In the genomic region with DNA sequence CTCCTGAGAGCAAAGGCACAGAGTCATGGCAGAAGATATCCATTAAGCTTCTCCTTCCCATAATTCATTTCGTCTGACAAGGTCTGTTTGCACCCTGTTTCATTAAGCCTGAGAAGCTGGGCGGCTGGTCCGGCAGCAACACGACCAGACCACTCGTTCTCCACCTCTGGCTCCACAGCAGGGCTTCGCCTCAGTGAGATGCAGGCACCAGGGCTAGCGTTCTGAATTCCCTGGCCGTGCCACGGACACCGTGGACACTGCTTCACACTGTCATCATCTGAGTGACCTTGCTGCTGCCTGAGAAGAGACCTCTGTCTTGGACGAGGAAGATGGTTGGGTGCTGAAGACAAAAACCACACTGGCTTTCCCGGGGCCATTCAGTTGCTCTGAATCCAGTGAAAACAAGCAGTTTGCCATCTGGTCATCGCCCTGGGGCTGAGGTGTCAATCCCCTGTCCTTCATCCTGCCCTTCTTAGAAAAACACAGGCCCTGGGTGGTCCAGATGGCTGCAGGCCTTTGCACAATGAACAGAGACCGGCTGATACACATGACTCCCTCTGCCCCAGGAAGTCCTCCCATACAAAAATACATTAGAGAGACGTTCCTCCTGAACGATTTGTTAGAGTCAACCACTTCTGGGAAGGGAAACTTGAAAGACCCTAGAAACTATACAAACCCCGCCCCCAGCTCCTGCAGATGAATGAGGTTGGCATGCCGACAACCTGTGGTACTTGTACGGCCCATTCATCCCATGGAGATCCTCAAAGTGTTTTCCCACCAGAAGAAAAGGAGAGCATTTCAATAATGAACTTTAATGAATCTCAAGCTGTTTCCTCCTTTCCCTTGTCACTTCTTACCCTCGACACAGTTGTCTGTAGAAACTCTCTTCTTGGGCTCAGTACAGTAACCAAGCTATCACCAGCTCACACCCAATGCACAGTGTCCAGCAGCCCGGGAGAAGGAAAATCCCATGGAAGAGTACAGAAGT, we compare ENCODE assay signal across 13 mouse cellular contexts. TPM values are rescaled to one million over a fixed set of nuclear protein-coding genes. Genes with fewer than 3 reads are reported as not detected.
DNase-seq lines count a peak whose midpoint lies in the region; ATAC-seq lines count a peak whose summit lies in the region.
"Had no signal": no experiment of that assay in that cellular context is flagged by ENCODE, and none has a peak within 500 bp of the region (broad histone marks: within the 10 kb centered on the region; RNA-seq: fewer than 3 reads in every experiment).

No protein-coding gene starts in this region.

- ATAC-seq in kidney, embryonic 15.5 days (replicated peaks; ENCODE audit: low FRiP score), result peak; percentile 81
- 0 out of 2 replicates have a peak, but pooled peaks have one; percentile 28 for ATAC-seq in midbrain, embryonic 13.5 days
- ATAC-seq in activated CD4-positive, CD25-positive, alpha-beta regulatory T cell, adult 4 months, result no peak
- no peak for ATAC-seq in granulocyte monocyte progenitor cell, adult 5-6 weeks (replicated peaks; ENCODE audit: poor library complexity, severe bottlenecking)

- H3K9ac ChIP-seq in kidney, embryonic 15.5 days, result no peak overlapping the region
- H3K9ac ChIP-seq in midbrain, embryonic 13.5 days (replicated peaks), result no peak overlapping the region
- H3K9ac ChIP-seq: embryonic facial prominence, embryonic 15.5 days; hindbrain, embryonic 15.5 days had no signal

- H3K9me3 ChIP-seq in kidney, embryonic 15.5 days (replicated peaks), result no peaks in the 10 kb centered on the region
- H3K9me3 ChIP-seq in embryonic facial prominence, embryonic 10.5 days, result peaks cover 8% of the 10 kb centered on the region; the same call in 1 of the 2 replicates
- 0 out of 2 replicates have a peak, but pooled peaks cover 3% of the 10 kb centered on the region for H3K9me3 ChIP-seq in midbrain, embryonic 13.5 days
- H3K9me3 ChIP-seq: embryonic facial prominence, embryonic 15.5 days; hindbrain, embryonic 15.5 days had no signal

- no peak overlapping the region for H3K4me3 ChIP-seq in kidney, embryonic 15.5 days (replicated peaks)
- H3K4me3 ChIP-seq in embryonic facial prominence, embryonic 10.5 days, result peak overlapping the region; percentile 5; the same call in 1 of the 2 replicates
- no peak overlapping the region for H3K4me3 ChIP-seq in midbrain, embryonic 13.5 days (replicated peaks)
- H3K4me3 ChIP-seq: embryonic facial prominence, embryonic 15.5 days; hindbrain, embryonic 15.5 days had no signal

- peaks cover 12% of the 10 kb centered on the region; the same call in 1 of the 2 replicates for H3K4me1 ChIP-seq in kidney, embryonic 15.5 days
- peaks cover 13% of the 10 kb centered on the region for H3K4me1 ChIP-seq in embryonic facial prominence, embryonic 10.5 days
- H3K4me1 ChIP-seq in midbrain, embryonic 13.5 days (replicated peaks), result peaks cover 7% of the 10 kb centered on the region
- H3K4me1 ChIP-seq: hindbrain, embryonic 15.5 days had no signal

- DNase-seq in kidney, adult 8-10 months, result no peak
- DNase-seq in ES-CJ7 (ENCODE audit: low read depth, low spot score), result peak; percentile 12
- DNase-seq in embryonic facial prominence, embryonic 10.5 days (ENCODE audit: low spot score), result peak; percentile 77
- no peak for DNase-seq in c-Kit-positive CD71-positive TER-119-positive erythroid progenitor cells, embryonic 14.5 days (ENCODE audit: low spot score)

- H3K36me3 ChIP-seq in kidney, embryonic 15.5 days, result no peaks in the 10 kb centered on the region
- no peaks in the 10 kb centered on the region for H3K36me3 ChIP-seq in embryonic facial prominence, embryonic 10.5 days (replicated peaks)
- H3K36me3 ChIP-seq in midbrain, embryonic 13.5 days, result no peaks in the 10 kb centered on the region
- H3K36me3 ChIP-seq: embryonic facial prominence, embryonic 15.5 days; hindbrain, embryonic 15.5 days had no signal

- 22% methylated on average over 21 of the region's 21 CpGs for WGBS in kidney, embryonic 15.5 days
- 25% methylated on average over 21 of the region's 21 CpGs for WGBS in embryonic facial prominence, embryonic 10.5 days
- WGBS in midbrain, embryonic 13.5 days, result 41% methylated on average over 21 of the region's 21 CpGs

- H3K4me2 ChIP-seq in kidney, embryonic 15.5 days, result peak overlapping the region; percentile 14; the same call in 1 of the 2 replicates
- no peak overlapping the region for H3K4me2 ChIP-seq in midbrain, embryonic 13.5 days (replicated peaks)
- H3K4me2 ChIP-seq: embryonic facial prominence, embryonic 15.5 days; hindbrain, embryonic 15.5 days had no signal

- H3K27ac ChIP-seq in kidney, embryonic 15.5 days, result no peak overlapping the region
- H3K27ac ChIP-seq in embryonic facial prominence, embryonic 10.5 days (replicated peaks), result peak overlapping the region; percentile 81
- no peak overlapping the region for H3K27ac ChIP-seq in midbrain, embryonic 13.5 days
- H3K27ac ChIP-seq: embryonic facial prominence, embryonic 15.5 days; hindbrain, embryonic 15.5 days had no signal

- H3K27me3 ChIP-seq in kidney, embryonic 15.5 days, result no peaks in the 10 kb centered on the region
- peaks cover 7% of the 10 kb centered on the region for H3K27me3 ChIP-seq in embryonic facial prominence, embryonic 10.5 days (replicated peaks; ENCODE audit: low read depth, poor library complexity, severe bottlenecking)
- H3K27me3 ChIP-seq in midbrain, embryonic 13.5 days, result no peaks in the 10 kb centered on the region
- H3K27me3 ChIP-seq: embryonic facial prominence, embryonic 15.5 days; hindbrain, embryonic 15.5 days had no signal

RNA-seq across cellular contexts. Expression of gene Slc22a22, which starts 32.1 kb away (rescaled TPM):
- 2.0 and 2.5 TPM in 2 replicates for polyA plus RNA-seq in kidney, embryonic 15.5 days (2015; fragmentation: Nextera tagmentation; extraction: Ambion mirVana)
- polyA plus RNA-seq in embryonic facial prominence, embryonic 10.5 days (2016; fragmentation: Nextera tagmentation; extraction: Ambion mirVana), result not detected in 2 replicates
- not detected in 2 replicates for polyA plus RNA-seq in midbrain, embryonic 13.5 days (2015; fragmentation: Nextera tagmentation; extraction: Ambion mirVana)
- polyA plus RNA-seq in activated CD4-positive, CD25-positive, alpha-beta regulatory T cell, adult 4 months (2017; shearing (Covaris generic)), result not detected
- not detected in 2 replicates for total RNA-seq in granulocyte monocyte progenitor cell, adult 5-6 weeks (2014; fragmentation: Nextera tagmentation)
- not detected in 2 replicates for total RNA-seq in granulocyte monocyte progenitor cell, adult 5-6 weeks (2017)
- total RNA-seq: adrenal gland, postnatal 4 days; gastrocnemius, postnatal 25 days; layer of hippocampus, postnatal 36 days had no signal
- polyA plus RNA-seq: hindbrain, embryonic 15.5 days had no signal

Comparison
In these comparisons a context has a peak if more than half of its experiments do, and no peak if none do; other contexts are left out.
1. ATAC-seq: peak in kidney, embryonic 15.5 days (single experiment) and midbrain, embryonic 13.5 days (single experiment); none in activated CD4-positive, CD25-positive, alpha-beta regulatory T cell, adult 4 months (single experiment) and granulocyte monocyte progenitor cell, adult 5-6 weeks (single experiment).
2. DNase-seq: peak in ES-CJ7 (single experiment) and embryonic facial prominence, embryonic 10.5 days (single experiment); none in kidney, adult 8-10 months (0 of 2) and c-Kit-positive CD71-positive TER-119-positive erythroid progenitor cells, embryonic 14.5 days (single experiment).